Mouse (Mus musculus) left cerebral cortex, adult 11 months (tissue): ENCODE results near the gene Muc13.

Experiments
- DNase-seq: peaks from one replicate; pipeline ENCODE4 v3.0.0; 2022; ENCODE audit warnings: low spot score

Muc13 gene

DNA sequence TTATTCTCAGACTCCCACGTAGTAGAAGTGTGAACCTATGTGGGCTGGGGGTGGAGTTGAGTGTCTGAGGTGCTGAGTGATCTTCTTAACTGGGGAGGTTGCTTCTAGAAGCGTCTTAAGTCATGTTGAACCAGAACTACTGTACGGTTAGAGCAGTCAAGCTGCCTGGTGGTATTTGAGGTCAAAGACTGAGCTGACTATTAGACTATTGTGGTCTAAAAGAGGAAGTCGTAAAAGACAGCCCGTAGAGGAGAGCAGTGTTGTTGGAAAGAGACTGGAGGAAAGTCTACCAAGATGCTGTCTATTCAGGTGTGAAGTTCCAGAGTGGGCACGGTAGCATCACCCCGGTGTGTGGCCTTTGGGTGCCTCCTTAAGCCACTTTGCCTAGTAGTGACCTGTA is 24.0 kb upstream of the Muc13 start:
- no peak for DNase-seq

DNA sequence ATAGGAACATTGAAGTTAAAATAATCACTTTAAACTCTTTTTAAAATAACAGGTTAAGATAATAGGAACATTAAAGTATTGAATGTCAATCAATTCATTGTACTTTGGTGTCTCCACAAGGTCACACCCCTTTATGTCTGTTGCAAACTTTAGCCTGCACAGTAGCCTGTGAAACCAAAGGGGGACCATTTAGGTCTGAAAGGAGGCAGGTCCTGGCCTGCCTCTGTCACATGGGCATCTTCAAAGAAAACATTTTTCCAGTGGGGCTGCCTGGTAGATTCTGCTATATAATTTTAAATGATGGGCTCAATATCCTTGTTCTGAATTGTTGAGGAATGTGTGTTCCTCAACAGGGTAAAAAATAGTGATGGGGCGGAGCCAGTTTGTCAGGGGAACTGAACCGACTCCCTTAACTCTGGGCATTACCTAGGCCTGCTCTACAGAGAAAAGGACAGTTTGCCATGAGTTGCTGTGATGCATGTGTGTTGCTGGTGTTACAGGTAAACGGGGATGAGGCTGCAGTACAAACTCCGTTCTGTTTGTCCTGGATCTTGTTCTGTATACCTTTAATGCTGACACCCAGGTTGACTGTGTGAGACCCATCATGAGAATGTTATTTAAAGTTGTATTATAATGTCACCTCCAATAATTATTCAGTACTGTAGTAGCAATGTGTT is 22.9 kb upstream of the Muc13 start:
- DNase-seq = no peak

DNA sequence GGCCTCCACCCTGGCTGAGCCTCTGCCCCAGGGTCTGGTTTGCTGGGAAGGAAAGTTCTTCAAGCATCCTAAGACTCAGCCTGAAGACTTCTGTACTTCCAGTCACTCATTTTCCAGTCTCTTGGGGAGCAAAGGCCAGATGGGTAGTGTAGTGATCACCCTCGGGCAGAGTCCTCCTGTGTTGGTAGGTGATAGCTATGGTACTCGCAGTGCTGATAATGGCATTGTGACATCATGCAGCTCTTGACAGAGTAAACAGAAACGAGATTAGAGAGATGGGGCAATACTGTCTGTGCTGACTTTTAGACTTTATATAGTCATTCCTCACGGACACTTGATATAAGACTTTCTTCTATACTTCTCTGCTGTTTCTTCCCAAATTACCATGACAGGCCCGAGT is 21.0 kb upstream of the Muc13 start:
- DNase-seq = no peak

DNA sequence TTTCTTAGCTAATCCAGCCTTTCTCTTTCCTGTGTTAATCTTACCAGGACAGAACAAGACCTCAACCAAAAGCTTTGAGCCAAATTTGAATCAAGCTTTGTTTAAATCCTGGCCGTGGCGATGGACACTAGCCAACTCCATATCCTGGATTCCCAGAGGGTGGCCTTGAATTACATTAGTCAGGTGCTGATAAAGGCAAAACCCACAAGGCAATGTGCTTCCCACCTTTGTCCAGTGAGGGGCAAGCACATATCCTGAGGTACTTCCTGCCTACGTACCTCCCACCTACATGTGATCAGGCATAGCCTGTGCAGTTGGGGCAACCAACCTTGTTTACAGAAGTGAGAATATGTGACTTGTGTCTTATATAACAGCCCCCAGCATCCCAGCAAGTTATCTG is 18.9 kb upstream of the Muc13 start:
- no peak for DNase-seq

DNA sequence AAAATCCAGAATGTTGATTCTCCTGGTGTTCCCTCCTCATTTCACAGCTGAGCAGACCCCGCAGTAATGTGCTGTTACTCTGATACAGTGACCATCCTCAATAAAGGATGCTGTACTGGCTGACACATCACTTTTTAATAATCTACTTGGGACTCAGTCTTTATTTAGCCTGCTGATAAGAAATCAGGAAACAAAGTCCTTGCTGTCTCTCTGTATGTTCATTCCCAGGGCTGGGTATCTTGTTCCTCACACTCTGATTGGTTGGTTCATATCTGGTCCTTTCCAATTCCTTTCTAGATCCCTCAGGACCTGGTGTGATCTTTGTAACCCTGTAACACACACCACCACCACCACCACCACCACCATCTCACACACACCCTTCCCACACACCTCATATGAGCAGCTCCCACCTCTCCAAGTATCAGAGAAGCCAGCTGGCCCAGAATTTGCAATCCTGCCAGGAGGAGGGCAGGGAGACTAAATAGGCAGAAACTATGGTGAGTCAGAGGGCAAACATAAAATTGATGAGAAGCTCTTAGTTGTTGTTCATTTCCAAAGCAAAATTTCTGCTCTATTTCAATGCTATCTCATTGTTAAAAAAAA is 18.0 kb upstream of the Muc13 start:
- no peak for DNase-seq

DNA sequence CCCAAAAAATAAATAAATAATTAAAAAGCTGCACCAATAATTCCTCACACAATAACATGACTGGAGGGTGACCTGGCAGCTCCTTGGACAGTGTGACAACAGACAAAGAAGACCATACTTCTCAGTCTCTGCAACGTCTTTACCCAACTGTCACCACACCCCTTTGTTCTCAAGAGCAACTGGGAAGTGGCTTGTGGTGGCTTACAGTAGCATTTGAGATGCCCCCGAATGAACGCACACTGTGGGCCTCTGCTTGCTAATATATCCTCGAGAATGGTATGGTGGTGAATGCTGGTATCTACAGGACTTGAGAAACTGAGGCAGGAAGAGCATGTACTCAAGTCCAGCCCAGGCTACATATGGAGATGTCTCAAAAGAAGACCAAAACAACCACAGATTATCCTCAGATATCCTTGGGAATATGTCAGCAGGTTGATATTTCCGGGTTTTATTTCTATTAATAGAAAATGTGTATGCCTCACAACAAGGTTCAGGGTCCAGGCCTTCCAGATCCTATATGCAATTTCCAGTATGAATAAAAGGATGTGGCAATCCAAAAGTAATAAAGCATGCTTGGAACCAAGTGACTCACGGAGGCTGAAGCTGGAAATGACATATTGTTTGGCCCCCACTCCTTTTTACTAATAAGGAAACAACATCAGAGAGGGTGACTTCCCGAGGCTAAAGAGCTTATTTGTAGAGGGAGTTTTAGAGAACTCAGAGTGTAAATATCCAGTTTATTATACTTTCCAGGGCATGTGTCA is 16.9 kb upstream of the Muc13 start:
- no peak for DNase-seq

DNA sequence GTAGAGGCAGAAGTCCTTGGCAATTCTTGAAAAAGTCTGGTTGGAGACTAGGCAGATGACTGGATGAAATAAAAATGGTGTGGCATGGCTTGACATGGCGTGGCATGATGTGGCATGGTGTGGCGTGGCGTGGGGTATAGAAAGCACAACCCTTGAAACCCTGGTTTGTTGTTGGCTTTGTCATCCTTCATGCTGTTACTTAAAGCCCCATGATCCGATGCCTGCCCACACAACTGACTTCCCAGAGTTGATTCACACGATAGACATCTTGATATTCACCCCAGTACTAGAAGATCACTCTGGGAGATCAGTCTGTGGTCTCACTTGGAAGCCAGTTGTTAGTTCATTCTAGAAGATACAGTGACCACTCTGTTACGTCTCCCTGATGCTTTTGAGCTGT is 16.2 kb upstream of the Muc13 start:
- no peak for DNase-seq

DNA sequence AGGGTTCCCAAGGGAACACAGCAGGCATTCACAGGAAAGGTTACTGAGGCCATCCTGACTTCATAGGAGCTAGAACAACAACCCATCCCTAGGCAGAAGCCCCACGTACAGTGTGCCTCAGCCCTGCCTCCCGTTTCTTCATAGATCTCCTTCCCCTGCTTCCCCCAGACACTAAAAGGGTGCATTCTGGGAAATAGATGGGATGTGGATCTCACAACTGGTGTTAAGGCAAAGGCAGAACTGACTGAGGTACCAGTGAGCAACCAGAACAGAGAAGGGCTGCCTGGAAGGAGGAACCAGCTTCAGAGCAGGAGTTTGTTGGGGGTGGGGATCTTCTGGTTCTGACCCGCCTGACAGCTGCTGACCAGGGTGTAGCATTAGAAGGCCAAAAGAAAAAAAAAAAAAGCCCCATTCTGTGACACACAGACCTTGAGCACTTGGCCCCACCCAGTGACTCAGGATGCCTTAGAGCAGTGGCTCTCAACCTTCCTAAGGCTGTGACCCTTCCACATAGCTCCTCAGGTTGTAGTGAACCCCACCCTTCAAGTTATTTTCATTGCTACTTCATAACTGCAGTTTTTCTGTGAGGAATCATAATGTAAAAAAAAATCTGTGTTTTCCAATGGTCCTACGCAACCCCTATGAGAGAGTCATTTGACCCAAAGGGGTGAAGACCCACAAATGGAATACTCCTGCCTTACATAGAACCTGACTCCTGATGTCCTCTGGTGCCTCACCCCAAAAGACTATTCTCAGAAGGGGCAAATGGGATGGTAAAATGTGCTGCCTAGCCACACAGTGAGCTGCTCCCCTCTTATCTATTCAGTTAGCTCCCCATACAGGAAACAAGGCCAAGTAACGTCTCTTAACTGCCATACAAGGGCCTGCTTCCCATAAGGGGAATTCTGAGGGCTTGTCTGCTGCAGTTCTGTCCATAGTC is 11.8 kb upstream of the Muc13 start:
- no peak for DNase-seq

DNA sequence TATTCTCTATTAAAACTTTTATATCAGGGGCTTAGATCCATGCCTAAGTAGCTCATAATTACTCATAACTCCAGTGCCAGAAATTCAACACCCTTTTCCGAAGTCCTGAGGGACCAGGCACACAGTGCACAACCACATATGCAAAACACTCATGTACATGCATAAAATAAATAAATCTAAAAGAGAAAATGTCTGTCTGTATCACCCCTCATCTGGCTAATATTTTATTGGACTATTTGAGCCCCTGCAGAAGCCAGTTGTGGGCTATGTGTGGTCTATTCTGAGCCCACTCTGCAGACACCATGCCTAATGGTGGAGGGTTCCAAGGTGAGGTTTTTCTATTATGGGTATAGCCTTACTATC is 11.1 kb upstream of the Muc13 start:
- no peak for DNase-seq

DNA sequence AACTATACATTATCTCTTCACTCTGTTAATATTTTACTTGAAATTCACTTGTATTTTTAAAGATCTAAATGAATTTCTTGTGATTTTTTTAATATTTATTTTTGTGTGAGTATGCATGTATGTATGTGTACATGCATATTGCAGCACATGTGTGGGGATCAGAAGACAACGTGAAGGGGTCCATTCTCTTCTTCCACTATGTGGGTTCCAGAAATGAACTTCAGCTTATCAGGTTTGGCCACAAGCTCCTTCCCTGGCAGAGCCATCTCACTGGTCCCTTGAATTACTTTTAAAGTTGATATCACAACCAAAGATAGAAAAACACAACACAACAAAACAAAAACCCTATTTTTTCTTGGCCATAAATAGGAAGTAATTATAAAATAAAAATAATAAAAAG is 9.3 kb upstream of the Muc13 start:
- DNase-seq = no peak

DNA sequence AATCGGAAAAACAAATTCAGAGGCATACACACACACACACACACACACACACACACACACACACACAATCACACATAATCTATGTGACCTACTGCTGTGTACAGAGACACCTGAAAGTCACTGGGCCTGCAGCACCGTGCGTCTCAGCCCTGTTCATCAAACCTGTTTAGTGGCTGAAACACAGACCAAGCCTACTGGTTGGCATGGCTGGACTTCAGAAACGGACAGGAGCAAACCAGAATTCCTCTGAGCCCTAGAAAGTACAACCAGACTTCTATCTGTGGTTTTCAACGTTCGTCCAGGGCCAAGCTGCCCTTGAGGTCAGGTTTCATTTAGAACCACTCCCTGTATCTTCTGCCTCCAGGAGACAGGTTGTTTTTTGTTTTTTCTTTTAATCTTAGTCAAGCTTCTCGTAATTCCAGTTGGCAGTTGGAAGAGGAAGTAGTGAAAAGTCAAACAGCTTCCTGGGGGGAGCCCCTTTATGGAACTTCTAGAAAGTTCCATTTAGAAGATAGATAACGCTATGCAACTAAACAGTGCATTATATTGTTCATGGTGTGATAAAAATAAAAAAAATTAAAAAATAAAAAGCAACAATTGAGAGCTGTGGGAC is 8.6 kb upstream of the Muc13 start:
- no peak for DNase-seq

DNA sequence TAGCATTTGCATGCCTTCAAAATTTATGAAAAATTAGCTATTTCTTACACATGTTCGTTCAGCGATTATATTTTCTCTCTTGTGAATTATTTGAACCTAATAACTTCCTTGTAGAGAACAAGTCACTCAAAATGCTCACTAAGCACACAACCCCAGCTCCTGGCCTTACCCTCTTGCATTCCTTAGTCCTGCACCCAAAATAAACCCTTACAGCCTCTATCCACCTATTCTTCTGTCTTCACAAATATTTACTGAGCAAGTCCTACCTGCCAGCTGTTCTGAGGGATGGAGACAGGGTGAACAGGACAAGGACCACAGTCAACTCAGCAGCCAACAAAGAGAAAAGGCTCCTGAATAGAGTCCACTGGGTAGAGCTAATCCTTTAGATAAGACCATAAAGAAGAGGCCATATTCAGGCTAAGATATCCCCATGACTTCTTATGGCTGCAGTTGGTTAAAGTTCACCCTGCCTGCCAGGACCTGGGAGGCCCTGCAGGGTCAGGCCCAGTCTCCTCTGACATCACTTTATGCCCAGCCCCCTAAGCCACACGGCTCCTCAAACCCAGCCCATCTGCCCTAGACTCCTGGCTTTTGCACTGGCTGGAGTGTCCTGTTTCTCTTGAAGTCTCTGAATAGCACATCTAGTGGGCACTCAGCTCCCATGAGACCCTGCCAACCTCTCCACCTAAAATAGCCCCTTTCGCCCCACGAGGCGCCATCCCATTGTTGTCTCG is 7.0 kb upstream of the Muc13 start:
- DNase-seq = no peak

DNA sequence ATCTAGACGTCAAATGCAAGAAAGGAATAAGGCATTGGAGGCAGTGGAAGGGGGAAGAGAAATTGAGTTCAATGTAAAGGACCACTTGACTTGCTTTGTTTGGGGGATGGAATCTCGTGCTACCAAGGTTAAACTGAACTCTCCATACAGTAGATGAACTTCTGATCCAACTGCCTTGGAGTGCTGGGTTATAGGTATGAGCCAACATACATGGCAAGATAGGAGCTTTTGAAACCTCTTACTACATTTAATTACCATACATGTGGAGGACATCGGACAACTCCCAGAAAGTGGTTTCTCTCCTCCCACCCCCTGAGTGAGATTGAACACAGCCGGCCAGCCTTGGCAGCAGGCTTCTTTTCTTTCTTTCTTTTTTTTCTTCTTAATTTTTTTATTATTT is 1.3 kb downstream of the Muc13 start:
- no peak for DNase-seq

DNA sequence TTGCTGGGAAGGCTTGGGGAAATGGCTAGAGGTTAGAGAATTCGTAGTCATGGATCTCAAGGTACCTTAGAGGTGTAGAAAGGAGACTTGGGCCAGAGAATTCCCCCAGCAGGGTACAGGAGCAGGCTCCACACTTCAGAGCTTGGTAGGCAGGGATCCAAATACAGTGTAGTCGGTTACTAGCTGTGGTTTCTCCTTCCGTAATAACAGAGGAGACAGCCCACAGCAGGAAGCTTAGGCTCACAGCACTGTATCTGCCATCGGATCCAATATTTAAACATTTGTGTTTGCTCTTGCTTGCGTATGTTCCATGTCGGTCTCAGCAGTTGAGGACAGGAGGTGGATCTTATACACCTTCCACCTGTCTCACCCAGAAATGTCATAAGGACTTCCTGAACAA is 2.0 kb downstream of the Muc13 start:
- DNase-seq = no peak

DNA sequence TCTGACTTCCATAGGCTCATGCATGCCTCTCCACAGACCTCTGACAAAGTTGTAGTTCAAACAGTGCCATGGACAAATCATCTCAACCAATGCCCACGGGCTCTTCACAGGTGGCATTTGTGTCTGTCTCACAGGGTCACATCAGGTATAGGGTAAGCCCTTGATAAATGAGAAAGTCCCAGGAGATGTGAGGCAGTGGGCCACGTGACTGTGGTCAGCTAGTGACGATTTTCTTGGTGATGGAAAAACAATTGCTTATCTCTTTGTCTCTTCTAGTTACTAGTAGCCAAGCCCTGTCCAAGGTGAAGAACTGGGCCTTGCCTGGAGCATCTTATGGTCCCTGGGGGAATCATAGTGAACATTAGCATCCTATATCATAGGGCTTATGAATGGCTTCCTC is 2.9 kb downstream of the Muc13 start:
- DNase-seq = no peak

DNA sequence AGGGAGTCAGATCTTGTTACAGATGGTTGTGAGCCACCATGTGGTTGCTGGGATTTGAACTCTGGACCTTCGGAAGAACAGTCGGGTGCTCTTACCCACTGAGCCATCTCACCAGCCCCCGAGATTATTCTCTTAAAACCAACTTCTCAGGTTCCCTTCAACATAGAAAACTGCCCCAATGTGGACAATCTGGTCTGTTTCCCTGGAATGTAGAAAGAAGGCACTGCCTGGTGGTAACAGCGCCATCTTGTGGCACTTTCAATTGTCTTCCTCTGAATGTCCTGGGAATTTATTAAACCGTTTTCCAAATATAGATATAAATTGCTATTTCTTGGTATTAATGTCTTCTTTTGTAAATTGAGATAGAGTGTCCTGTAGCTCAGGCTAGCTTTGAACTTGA is 4.0 kb downstream of the Muc13 start:
- peak; percentile 16 for DNase-seq

DNA sequence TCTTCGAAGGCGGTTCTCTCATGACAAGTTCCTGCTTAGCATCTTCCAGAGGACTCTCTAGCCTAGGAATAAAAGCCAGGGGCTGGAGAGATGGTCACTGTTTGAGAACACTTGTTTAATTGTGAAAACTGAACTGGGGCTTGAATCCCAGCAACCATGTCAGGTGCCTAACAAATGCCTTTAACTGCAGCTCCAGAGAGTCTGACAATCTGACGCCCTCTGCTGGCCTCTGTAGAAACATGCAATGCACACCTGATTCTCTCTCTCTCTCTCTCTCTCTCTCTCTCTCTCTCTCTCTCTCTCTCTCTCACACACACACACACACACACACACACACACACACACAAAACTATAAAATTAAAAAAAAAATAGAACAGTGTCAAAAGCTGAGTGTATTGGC is 16.2 kb downstream of the Muc13 start:
- no peak for DNase-seq

DNA sequence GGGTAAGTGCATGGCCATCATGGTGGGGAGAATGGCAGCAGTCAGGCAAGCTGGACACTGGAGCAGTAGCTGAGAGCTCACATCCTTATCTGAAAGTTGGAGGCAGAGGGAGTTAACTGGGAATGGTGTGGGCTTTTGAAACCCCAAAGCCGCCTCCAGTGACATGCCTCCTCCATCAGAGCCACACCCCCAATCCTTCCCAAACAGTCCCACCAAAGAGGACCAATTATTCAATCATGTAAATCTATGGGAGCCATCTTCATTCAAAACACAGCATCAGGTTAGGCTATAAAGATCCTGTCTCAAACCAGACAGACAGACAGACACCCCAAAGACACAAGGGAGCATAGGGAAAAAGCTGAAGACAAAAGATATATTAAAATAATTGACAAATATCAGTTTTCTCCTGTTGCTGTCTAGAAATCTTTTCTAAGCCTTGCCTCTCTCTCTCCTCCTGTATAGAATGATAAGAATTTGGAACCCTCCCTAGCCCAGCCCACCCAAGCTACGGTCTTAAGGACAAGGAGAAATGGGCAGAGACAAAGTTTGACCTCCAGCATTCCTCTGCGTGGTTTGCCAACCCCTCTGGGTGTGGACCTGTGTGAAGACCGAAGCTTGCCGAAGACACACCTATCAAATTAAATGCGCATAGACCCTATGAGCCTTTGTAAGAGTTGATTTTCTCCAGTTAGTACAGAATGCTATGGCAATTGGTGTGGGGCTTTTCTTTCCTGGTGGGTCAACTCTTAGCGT is 24.8 kb downstream of the Muc13 start:
- DNase-seq = no peak

DNA sequence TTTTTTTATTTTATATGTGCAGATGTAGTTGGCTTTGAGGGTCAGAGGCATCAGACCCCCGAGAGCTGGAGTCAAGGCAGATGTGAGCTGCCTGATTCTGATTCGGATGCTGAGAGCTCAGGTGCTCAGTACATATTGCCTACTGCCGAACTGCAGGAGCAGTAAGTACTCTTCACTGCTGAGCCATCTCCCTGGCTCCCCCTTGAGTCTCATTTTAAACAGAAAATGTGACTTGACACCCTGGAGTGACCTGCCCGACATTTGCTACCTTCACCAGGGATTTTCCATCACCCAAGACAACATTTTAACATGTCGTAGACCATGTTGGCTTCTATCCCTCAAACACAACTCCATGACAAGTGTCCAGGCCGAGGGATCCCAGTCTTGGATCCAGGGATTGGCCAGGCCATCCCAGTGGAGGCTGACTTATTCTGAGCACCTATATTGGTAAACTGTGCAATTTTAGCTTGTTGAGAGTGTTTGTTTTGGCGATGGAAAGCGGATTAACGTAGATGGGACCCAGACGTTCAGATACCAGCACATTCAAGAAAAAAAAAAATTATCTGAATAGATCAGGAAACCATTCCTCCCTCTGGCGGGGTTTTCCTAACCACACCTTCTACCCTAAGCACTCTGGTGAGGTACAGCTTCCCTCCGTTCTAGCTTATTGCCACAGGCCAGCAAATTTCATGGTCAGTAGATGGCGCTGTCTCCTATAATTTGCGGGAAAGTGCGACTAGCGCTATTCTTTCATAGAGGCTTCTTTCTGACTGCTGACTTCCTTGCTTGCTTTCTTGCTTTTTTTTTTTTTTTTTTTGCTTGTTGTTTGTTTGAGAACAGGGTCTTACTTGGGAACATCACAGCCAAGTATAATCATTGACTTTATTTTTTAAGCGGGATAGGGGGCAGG is 26.7 kb downstream of the Muc13 start:
- DNase-seq = peak; percentile 72

DNA sequence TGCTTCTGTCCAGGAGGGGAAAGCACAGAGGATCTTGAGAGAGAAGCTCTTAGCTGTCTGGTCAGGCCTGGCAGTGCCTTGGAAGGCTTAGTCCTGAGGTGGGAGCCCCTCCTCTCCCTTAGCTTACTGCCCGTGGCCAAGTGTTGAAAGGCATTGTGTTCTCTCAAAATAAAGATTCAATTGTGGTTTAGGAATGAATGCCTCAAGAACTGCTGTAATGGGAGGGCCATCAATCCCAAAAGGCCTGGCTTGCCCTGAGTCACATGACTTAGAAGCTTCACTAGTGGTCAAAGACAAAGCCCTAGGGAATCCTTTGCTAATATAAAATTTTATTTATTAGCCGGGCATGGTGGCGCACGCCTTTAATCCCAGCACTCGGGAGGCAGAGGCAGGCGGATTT is 30.8 kb downstream of the Muc13 start:
- DNase-seq = no peak
